Mouse (Mus musculus): ENCODE data around the gene Prim2.

DNA sequence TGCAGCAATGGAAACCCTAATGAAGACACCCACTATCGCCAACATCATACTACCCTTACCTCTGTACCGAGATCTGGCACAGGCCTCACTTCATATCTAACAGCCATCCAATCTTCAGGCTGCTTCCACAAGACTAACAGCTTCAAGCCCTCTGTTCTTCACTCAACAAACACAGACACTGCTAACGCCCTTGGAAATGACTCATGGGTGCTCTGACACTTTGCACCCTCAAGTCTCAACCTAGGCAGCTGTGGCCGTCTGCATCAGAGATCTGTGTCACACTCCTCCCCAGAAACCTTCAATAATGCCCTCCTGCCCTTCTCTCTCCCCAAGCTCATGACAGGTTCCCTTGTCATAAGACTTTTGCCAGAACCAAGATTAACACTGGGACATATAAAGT lies 20.6 kb downstream of the Prim2 start:
- no peak for TF ChIP-seq MAFK (IDR thresholded peaks at IDR 0.05; ENCODE audit: insufficient read depth, low read depth, low read length)
- no peak for TF ChIP-seq ZNF384 (IDR thresholded peaks at IDR 0.05; ENCODE audit: low read depth, low read length)
